Mouse (Mus musculus) large intestine, adult 2 months (tissue): Measurements from ENCODE around the gene Krt7. TPM values are rescaled to one million over a fixed set of nuclear protein-coding genes. Genes with fewer than 3 reads are reported as not detected.

Source experiments
- DNase-seq: peaks from one replicate; pipeline ENCODE4 v3.0.0-alpha.2; 2012; ENCODE audit warnings: low read depth, low spot score
- WGBS: fragments of 180-500 bp; shearing (Covaris S2); methylation state at CpG from one replicate; pipeline ENCODE4 v1.1.7; 2018; 5-methylcytosine and 5-hydroxymethylcytosine counted together
- polyA plus RNA-seq: library from polyadenylated mRNA; depleted of rRNA; stranded (reverse); fragments of >200 nt; gene quantifications from 2 replicates; pipeline ENCODE4 v1.2.3, GENCODE M21; 2012; rRNA removed

The Krt7 gene
- polyA plus RNA-seq, result 33.0 and 44.4 TPM in 2 replicates

- WGBS, result 22% methylated on average over 2 of the region's 2 CpGs
- DNase-seq, result no peak
These were observed at the start of gene Krt7 for GRCm38 (mm10) chr15:101410775-101411174. Krt7 (plus strand) TSS chr15:101411043.

GRCm38 (mm10) chr15:101362393-101363010 is 48.3 kb upstream of the Krt7 start:
- no peak for DNase-seq
- whole genome bisulfite sequencing, result 72% methylated on average over 4 of the region's 4 CpGs

GRCm38 (mm10) chr15:101363933-101364332 is 46.9 kb upstream of the Krt7 start:
- WGBS, result 83% methylated on average over 6 of the region's 6 CpGs
- DNase-seq, result no peak

- WGBS, result 56% methylated on average over 6 of the region's 6 CpGs
- no peak for DNase-seq
These were observed 46.4 kb upstream of the Krt7 start for GRCm38 (mm10) chr15:101364425-101364824.

GRCm38 (mm10) chr15:101364891-101365671 is 45.8 kb upstream of the Krt7 start:
- WGBS, result 55% methylated on average over 7 of the region's 7 CpGs
- DNase-seq, result no peak

GRCm38 (mm10) chr15:101365721-101366120 is 45.1 kb upstream of the Krt7 start:
- WGBS, result 45% methylated on average over 4 of the region's 4 CpGs

GRCm38 (mm10) chr15:101366482-101366881 is 44.4 kb upstream of the Krt7 start:
- DNase-seq, result no peak
- WGBS, result 41% methylated on average over 3 of the region's 3 CpGs

More at GRCm38 (mm10) chr15:101365721-101366120, 45.1 kb upstream of the Krt7 start:
- DNase-seq, result no peak

- WGBS, result 69% methylated on average over 2 of the region's 2 CpGs
- no peak for DNase-seq
These were observed 43.9 kb upstream of the Krt7 start for GRCm38 (mm10) chr15:101366926-101367325.

- 72% methylated on average over 8 of the region's 8 CpGs for WGBS
- DNase-seq, result no peak
These were observed 43.3 kb upstream of the Krt7 start for GRCm38 (mm10) chr15:101367497-101367896.

- no peak for DNase-seq
- 70% methylated on average over 6 of the region's 6 CpGs for WGBS
These were observed 42.8 kb upstream of the Krt7 start for GRCm38 (mm10) chr15:101368015-101368414.

- 75% methylated on average over 11 of the region's 11 CpGs for WGBS
These were observed 42.1 kb upstream of the Krt7 start for GRCm38 (mm10) chr15:101368502-101369381.

GRCm38 (mm10) chr15:101369382-101370100 is 41.3 kb upstream of the Krt7 start:
- DNase-seq, result no peak
- 50% methylated on average over 12 of the region's 12 CpGs for WGBS

More at GRCm38 (mm10) chr15:101368502-101369381, 42.1 kb upstream of the Krt7 start:
- no peak for DNase-seq

GRCm38 (mm10) chr15:101370101-101370911 is 40.5 kb upstream of the Krt7 start, which contains the start of gene Krt80:
Krt80 (minus strand) TSS chr15:101370162.
- no peak for DNase-seq
- WGBS, result 21% methylated on average over 22 of the region's 22 CpGs

- DNase-seq, result no peak
- WGBS, result 76% methylated on average over 15 of the region's 15 CpGs
These were observed 39.5 kb upstream of the Krt7 start for GRCm38 (mm10) chr15:101371141-101371985.

GRCm38 (mm10) chr15:101372131-101372977 is 38.5 kb upstream of the Krt7 start:
- DNase-seq, result no peak
- WGBS, result 55% methylated on average over 7 of the region's 7 CpGs

- no peak for DNase-seq
- WGBS, result 39% methylated on average over 16 of the region's 16 CpGs
These were observed 37.5 kb upstream of the Krt7 start for GRCm38 (mm10) chr15:101373286-101373898.
